Mouse (Mus musculus): ENCODE measurements around the gene Olfm2.
"Not testable (repeated sequence)": the region's sequence is repeated elsewhere in the genome, so short reads cannot be mapped to it uniquely, and the experiment has no call there.

DNA sequence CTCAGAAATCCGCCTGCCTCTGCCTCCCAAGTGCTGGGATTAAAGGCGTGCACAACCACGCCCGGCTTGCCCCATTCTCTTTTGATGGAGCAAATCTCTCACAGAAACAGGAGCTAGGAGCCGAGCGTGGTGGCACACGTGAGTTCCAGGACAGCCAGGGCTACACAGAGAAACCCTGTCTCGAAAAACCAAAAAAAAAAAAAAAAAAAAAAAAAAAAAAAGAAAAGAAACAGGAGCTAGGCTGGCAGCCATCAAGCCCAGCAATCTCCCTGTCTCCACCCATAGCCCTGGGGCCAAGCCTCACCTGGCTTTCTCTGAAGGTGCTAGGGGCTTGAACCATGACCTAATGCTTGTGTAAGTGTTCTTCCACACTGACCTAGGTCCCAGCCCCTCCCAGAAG, 110.5 kb downstream of the Olfm2 start:
- not testable (repeated sequence) for TF ChIP-seq CTCF, EP300 (IDR thresholded peaks at IDR 0.05; ENCODE audit: low read depth)

Data from liver, postnatal 0 days (tissue).